Mouse (Mus musculus) embryonic facial prominence, embryonic 12.5 days (tissue): Measurements from ENCODE around the gene Nectin1. TPM values are rescaled to one million over a fixed set of nuclear protein-coding genes. Genes with fewer than 3 reads are reported as not detected.
A peak's percentile ranks its signal among the peaks of the same experiment; 100 is the strongest.

Experiments
- ATAC-seq: fragments of 200-750 bp; cut with Nextera tagmentation; 2 replicates; pipeline ENCODE4 v1.8.0; 2017; ENCODE audit not compliant: insufficient number of reproducible peaks, insufficient read depth, low FRiP score, low TSS enrichment
- H3K27ac ChIP-seq: fragments of 300-500 bp; sonication (generic); 2 replicates; pipeline ENCODE4 v1.5.1; 2016; ENCODE audit warnings: mild to moderate bottlenecking
- H3K27me3 ChIP-seq: fragments of 300-500 bp; sonication (generic); 2 replicates; pipeline ENCODE4 v1.6.1; 2016; ENCODE audit warnings: mild to moderate bottlenecking, moderate library complexity
- H3K36me3 ChIP-seq: fragments of 300-500 bp; sonication (generic); 2 replicates; pipeline ENCODE4 v1.6.1; 2016; ENCODE audit warnings: mild to moderate bottlenecking
- H3K4me1 ChIP-seq: fragments of 300-500 bp; sonication (generic); 2 replicates; pipeline ENCODE4 v1.6.1; 2016
- H3K4me2 ChIP-seq: fragments of 300-500 bp; sonication (generic); replicated peaks from 2 replicates; pipeline ENCODE4 v1.6.1; 2016; ENCODE audit warnings: mild to moderate bottlenecking, moderate library complexity
- H3K4me3 ChIP-seq: fragments of 300-500 bp; sonication (generic); 2 replicates; pipeline ENCODE4 v1.5.1; 2016; ENCODE audit warnings: mild to moderate bottlenecking
- H3K9ac ChIP-seq: fragments of 300-500 bp; sonication (generic); 2 replicates; pipeline ENCODE4 v1.6.1; 2016; ENCODE audit warnings: mild to moderate bottlenecking, moderate library complexity
- H3K9me3 ChIP-seq: fragments of 300-500 bp; sonication (generic); 2 replicates; pipeline ENCODE4 v1.6.1; 2016; ENCODE audit warnings: mild to moderate bottlenecking, moderate library complexity
- WGBS: fragments of 180-500 bp; shearing (Covaris S2); methylation state at CpG from one replicate; pipeline ENCODE4 v1.1.7; 2016; 5-methylcytosine and 5-hydroxymethylcytosine counted together
- polyA plus RNA-seq: library from polyadenylated mRNA; unstranded; fragments of >200 nt; fragmentation: Nextera tagmentation; extraction: Ambion mirVana; gene quantifications from 2 replicates; pipeline ENCODE4 v1.2.1, GENCODE M21; 2016

Gene Nectin1
- polyA plus RNA-seq = 8.3 and 9.0 TPM in 2 replicates

- Histone ChIP-seq H3K9ac (peak within 1 kb of the TSS; percentile 91), H3K4me1 (peaks cover 35% of the 10 kb centered on the region), H3K4me3 (peak within 1 kb of the TSS; percentile 86), H3K36me3 (no peaks in the 10 kb centered on the region), H3K9me3 (no peaks in the 10 kb centered on the region), H3K27me3 (no peaks in the 10 kb centered on the region; the same call in 1 of the 2 replicates), H3K27ac (peak within 1 kb of the TSS; percentile 96), H3K4me2 (peak within 1 kb of the TSS; percentile 90)
- under 1% methylated on average over 46 of the region's 51 CpGs for WGBS
- peak; percentile 84 for ATAC-seq
Measured at GRCm38 (mm10) chr9:43743647-43744137, at the start of gene Nectin1. Nectin1 (plus strand) TSS chr9:43743984.

GRCm38 (mm10) chr9:43698080-43698712 lies 45.6 kb upstream of the Nectin1 start:
- WGBS = 5% methylated on average over 8 of the region's 8 CpGs
- H3K27ac ChIP-seq = no peak overlapping the region
- ATAC-seq = no peak

GRCm38 (mm10) chr9:43698841-43699240 lies 44.9 kb upstream of the Nectin1 start:
- Histone ChIP-seq H3K4me2 (no peak overlapping the region), H3K4me3 (no peak overlapping the region), H3K9me3 (no peaks in the 10 kb centered on the region), H3K27ac (no peak overlapping the region), H3K27me3 (no peaks in the 10 kb centered on the region), H3K4me1 (no peaks in the 10 kb centered on the region), H3K9ac (no peak overlapping the region), H3K36me3 (no peaks in the 10 kb centered on the region)
- no peak for ATAC-seq
- WGBS = 80% methylated on average over 10 of the region's 10 CpGs

More at GRCm38 (mm10) chr9:43698080-43698712, 45.6 kb upstream of the Nectin1 start:
- Histone ChIP-seq H3K4me2 (no peak overlapping the region), H3K4me1 (no peaks in the 10 kb centered on the region), H3K27me3 (no peaks in the 10 kb centered on the region), H3K9me3 (no peaks in the 10 kb centered on the region), H3K4me3 (no peak overlapping the region), H3K36me3 (no peaks in the 10 kb centered on the region), H3K9ac (no peak overlapping the region)

- Histone ChIP-seq H3K36me3 (no peaks in the 10 kb centered on the region), H3K27ac (no peak overlapping the region), H3K4me1 (no peaks in the 10 kb centered on the region), H3K9ac (no peak overlapping the region), H3K9me3 (no peaks in the 10 kb centered on the region), H3K27me3 (no peaks in the 10 kb centered on the region), H3K4me3 (no peak overlapping the region), H3K4me2 (no peak overlapping the region)
- 68% methylated on average over 11 of the region's 11 CpGs for WGBS
- 0 out of 2 replicates have a peak, but pooled peaks have one; percentile 41 for ATAC-seq
Measured at GRCm38 (mm10) chr9:43699417-43700225, 44.2 kb upstream of the Nectin1 start.

- H3K27me3 ChIP-seq = no peaks in the 10 kb centered on the region
- no peaks in the 10 kb centered on the region for H3K4me1 ChIP-seq
- 57% methylated on average over 3 of the region's 3 CpGs for WGBS
- H3K36me3 ChIP-seq = no peaks in the 10 kb centered on the region
- ATAC-seq = no peak
- no peak overlapping the region for H3K27ac ChIP-seq
- H3K4me2 ChIP-seq = no peak overlapping the region
- no peaks in the 10 kb centered on the region for H3K9me3 ChIP-seq
- no peak overlapping the region for H3K9ac ChIP-seq
- no peak overlapping the region for H3K4me3 ChIP-seq
Measured at GRCm38 (mm10) chr9:43700226-43700579, 43.6 kb upstream of the Nectin1 start.

GRCm38 (mm10) chr9:43701748-43702147 lies 42.0 kb upstream of the Nectin1 start:
- no peaks in the 10 kb centered on the region for H3K4me1 ChIP-seq
- no peak overlapping the region for H3K4me3 ChIP-seq
- no peak overlapping the region for H3K4me2 ChIP-seq
- no peak overlapping the region for H3K9ac ChIP-seq
- H3K27ac ChIP-seq = no peak overlapping the region
- no peaks in the 10 kb centered on the region for H3K9me3 ChIP-seq
- H3K27me3 ChIP-seq = no peaks in the 10 kb centered on the region
- no peaks in the 10 kb centered on the region for H3K36me3 ChIP-seq
- ATAC-seq = no peak

GRCm38 (mm10) chr9:43707571-43707970 lies 36.2 kb upstream of the Nectin1 start:
- ATAC-seq = no peak
- Histone ChIP-seq H3K27ac (no peak overlapping the region), H3K9ac (no peak overlapping the region), H3K4me1 (no peaks in the 10 kb centered on the region), H3K36me3 (no peaks in the 10 kb centered on the region), H3K9me3 (no peaks in the 10 kb centered on the region), H3K4me3 (no peak overlapping the region), H3K4me2 (no peak overlapping the region), H3K27me3 (no peaks in the 10 kb centered on the region)
- 74% methylated on average over 4 of the region's 4 CpGs for WGBS

- no peak overlapping the region for H3K27ac ChIP-seq
- H3K27me3 ChIP-seq = no peaks in the 10 kb centered on the region
- 89% methylated on average over 2 of the region's 2 CpGs for WGBS
- no peak overlapping the region for H3K9ac ChIP-seq
- no peaks in the 10 kb centered on the region for H3K4me1 ChIP-seq
- no peaks in the 10 kb centered on the region for H3K9me3 ChIP-seq
- H3K36me3 ChIP-seq = no peaks in the 10 kb centered on the region
- ATAC-seq = no peak
- H3K4me2 ChIP-seq = no peak overlapping the region
- H3K4me3 ChIP-seq = no peak overlapping the region
Measured at GRCm38 (mm10) chr9:43708715-43709114, 35.1 kb upstream of the Nectin1 start.

GRCm38 (mm10) chr9:43713432-43713831 lies 30.4 kb upstream of the Nectin1 start:
- Histone ChIP-seq H3K9ac (no peak overlapping the region), H3K4me2 (no peak overlapping the region), H3K9me3 (no peaks in the 10 kb centered on the region), H3K4me3 (no peak overlapping the region), H3K4me1 (no peaks in the 10 kb centered on the region), H3K27ac (no peak overlapping the region), H3K27me3 (no peaks in the 10 kb centered on the region), H3K36me3 (no peaks in the 10 kb centered on the region)
- ATAC-seq = no peak
- WGBS = 69% methylated on average over 3 of the region's 3 CpGs

- Histone ChIP-seq H3K9ac (no peak overlapping the region), H3K27ac (no peak overlapping the region), H3K4me2 (no peak overlapping the region), H3K27me3 (no peaks in the 10 kb centered on the region), H3K4me1 (no peaks in the 10 kb centered on the region), H3K9me3 (no peaks in the 10 kb centered on the region), H3K36me3 (no peaks in the 10 kb centered on the region), H3K4me3 (no peak overlapping the region)
- WGBS = 71% methylated on average over 4 of the region's 4 CpGs
- ATAC-seq = no peak
Measured at GRCm38 (mm10) chr9:43719407-43719839, 24.4 kb upstream of the Nectin1 start.

GRCm38 (mm10) chr9:43720046-43720445 lies 23.7 kb upstream of the Nectin1 start:
- no peak overlapping the region for H3K4me2 ChIP-seq
- H3K36me3 ChIP-seq = no peaks in the 10 kb centered on the region
- H3K9ac ChIP-seq = no peak overlapping the region
- H3K27ac ChIP-seq = no peak overlapping the region
- no peak for ATAC-seq
- no peaks in the 10 kb centered on the region for H3K27me3 ChIP-seq
- no peaks in the 10 kb centered on the region for H3K9me3 ChIP-seq
- 71% methylated on average over 1 of the region's 1 CpGs for WGBS
- H3K4me1 ChIP-seq = no peaks in the 10 kb centered on the region
- no peak overlapping the region for H3K4me3 ChIP-seq

GRCm38 (mm10) chr9:43724093-43724492 lies 19.7 kb upstream of the Nectin1 start:
- H3K4me3 ChIP-seq = no peak overlapping the region
- no peak overlapping the region for H3K9ac ChIP-seq
- ATAC-seq = no peak
- H3K27ac ChIP-seq = no peak overlapping the region
- H3K4me2 ChIP-seq = no peak overlapping the region
- WGBS = 24% methylated on average over 4 of the region's 4 CpGs
- no peaks in the 10 kb centered on the region for H3K4me1 ChIP-seq
- 0 out of 2 replicates have a peak, but pooled peaks cover 3% of the 10 kb centered on the region for H3K27me3 ChIP-seq
- no peaks in the 10 kb centered on the region for H3K9me3 ChIP-seq
- H3K36me3 ChIP-seq = no peaks in the 10 kb centered on the region
